Mouse (Mus musculus) limb, embryonic 15.5 days (tissue): ENCODE measurements at regions not wholly inside any gene's neighbourhood (a gene's known extent, or its start where the extent isn't known, plus 50 kb on each side); places are given as distances from the start of the nearest gene placed in this dataset.

Experiments
- ATAC-seq: fragments of 200-750 bp; cut with Nextera tagmentation; 2 replicates; pipeline ENCODE4 v1.8.0; 2017; ENCODE audit warnings: low read depth, moderate TSS enrichment; ENCODE audit not compliant: insufficient number of reproducible peaks, low FRiP score, low TSS enrichment
- H3K27ac ChIP-seq: fragments of 300-500 bp; sonication (generic); 2 replicates; pipeline ENCODE4 v1.5.1; 2015; ENCODE audit warnings: moderate library complexity, mild to moderate bottlenecking, inconsistent platforms
- H3K27me3 ChIP-seq: fragments of 300-500 bp; sonication (generic); 2 replicates; pipeline ENCODE4 v1.6.1; 2015; ENCODE audit warnings: inconsistent platforms
- H3K36me3 ChIP-seq: fragments of 300-500 bp; sonication (generic); 2 replicates; pipeline ENCODE4 v1.6.1; 2015; ENCODE audit warnings: inconsistent platforms
- H3K4me1 ChIP-seq: fragments of 300-500 bp; sonication (generic); 2 replicates; pipeline ENCODE4 v1.6.1; 2015; ENCODE audit warnings: inconsistent platforms
- H3K4me2 ChIP-seq: fragments of 300-500 bp; sonication (generic); 2 replicates; pipeline ENCODE4 v1.6.1; 2015; ENCODE audit warnings: mild to moderate bottlenecking, inconsistent platforms
- H3K4me3 ChIP-seq: fragments of 300-500 bp; sonication (generic); 2 replicates; pipeline ENCODE4 v1.5.1; 2015; ENCODE audit warnings: mild to moderate bottlenecking, inconsistent platforms
- H3K9ac ChIP-seq: fragments of 300-500 bp; sonication (generic); 2 replicates; pipeline ENCODE4 v1.6.1; 2015; ENCODE audit warnings: inconsistent platforms
- H3K9me3 ChIP-seq: fragments of 300-500 bp; sonication (generic); 2 replicates; pipeline ENCODE4 v1.6.1; 2016; ENCODE audit warnings: inconsistent platforms
- WGBS: fragments of 180-500 bp; shearing (Covaris S2); methylation state at CpG from one replicate; pipeline ENCODE4 v1.1.7; 2015; 5-methylcytosine and 5-hydroxymethylcytosine counted together

DNA sequence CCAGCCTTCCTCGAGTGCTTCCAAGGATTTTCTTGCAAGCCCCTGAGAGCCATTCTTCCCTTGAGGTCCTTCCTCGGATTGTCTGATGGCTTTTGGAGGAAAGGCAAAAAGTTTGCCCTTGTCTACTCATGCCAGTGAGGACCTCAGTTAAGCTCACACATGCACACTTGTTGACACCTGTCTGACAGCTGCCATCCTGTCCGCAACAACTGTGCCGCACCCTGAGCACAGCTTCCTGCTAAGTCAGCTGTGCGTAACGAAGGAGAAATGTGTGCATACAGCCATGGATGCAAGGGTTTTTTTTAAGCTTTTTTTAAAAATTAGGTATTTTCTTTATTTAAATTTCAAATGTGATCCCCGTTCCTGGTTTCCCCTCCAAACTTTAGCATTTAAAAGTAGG lies 293.8 kb downstream of the Adgrl2 start:
- Histone ChIP-seq H3K9ac (no peak overlapping the region), H3K9me3 (no peaks in the 10 kb centered on the region), H3K27ac (no peak overlapping the region), H3K27me3 (no peaks in the 10 kb centered on the region), H3K4me3 (no peak overlapping the region), H3K36me3 (no peaks in the 10 kb centered on the region), H3K4me2 (no peak overlapping the region), H3K4me1 (no peaks in the 10 kb centered on the region)
- no peak for ATAC-seq
- WGBS: 66% methylated on average over 7 of the region's 7 CpGs

DNA sequence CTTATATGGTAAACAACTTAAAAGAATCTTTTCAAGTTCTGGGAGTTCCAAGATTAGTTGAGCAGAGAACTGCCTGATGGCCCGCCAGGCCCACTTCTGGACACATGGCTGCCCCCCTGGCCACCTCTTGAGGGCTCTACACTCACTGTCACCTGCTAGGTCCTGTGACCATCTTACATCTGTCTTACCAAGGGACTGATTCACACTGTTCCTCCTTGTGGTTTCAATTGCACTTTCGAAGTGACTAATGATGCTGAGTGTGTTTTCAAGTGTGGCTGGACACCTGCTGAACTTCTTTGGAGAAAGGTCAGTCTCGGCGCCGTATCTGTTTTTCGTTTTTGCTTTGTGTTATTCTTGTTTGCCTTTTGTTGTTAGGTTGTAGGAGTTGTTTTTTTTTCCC lies 294.9 kb downstream of the Adgrl2 start:
- 83% methylated on average over 6 of the region's 6 CpGs for WGBS
- Histone ChIP-seq H3K9ac (no peak overlapping the region), H3K27ac (no peak overlapping the region), H3K4me2 (no peak overlapping the region), H3K36me3 (no peaks in the 10 kb centered on the region), H3K4me1 (no peaks in the 10 kb centered on the region), H3K9me3 (no peaks in the 10 kb centered on the region), H3K4me3 (no peak overlapping the region), H3K27me3 (no peaks in the 10 kb centered on the region)
- ATAC-seq: no peak

DNA sequence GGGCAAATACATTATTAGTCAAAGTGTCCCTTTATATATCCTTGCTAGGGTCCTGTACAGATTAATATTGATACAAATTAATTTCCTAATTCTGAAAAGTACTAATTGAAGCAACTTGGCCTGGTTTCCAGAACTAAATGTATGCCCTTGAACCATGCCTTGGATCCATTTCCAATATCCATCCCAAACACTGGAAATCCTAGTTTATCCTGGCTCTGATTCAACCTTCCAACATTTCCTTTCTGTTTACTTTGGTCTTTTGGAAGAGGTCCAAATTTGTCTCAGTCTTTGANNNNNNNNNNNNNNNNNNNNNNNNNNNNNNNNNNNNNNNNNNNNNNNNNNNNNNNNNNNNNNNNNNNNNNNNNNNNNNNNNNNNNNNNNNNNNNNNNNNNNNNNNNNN lies 307.2 kb downstream of the Adgrl2 start:
- peaks cover 2% of the 10 kb centered on the region; the same call in 1 of the 2 replicates for H3K4me1 ChIP-seq
- H3K27ac ChIP-seq: no peak overlapping the region
- H3K4me2 ChIP-seq: no peak overlapping the region
- ATAC-seq: no peak
- no peaks in the 10 kb centered on the region for H3K9me3 ChIP-seq
- H3K4me3 ChIP-seq: no peak overlapping the region
- H3K27me3 ChIP-seq: no peaks in the 10 kb centered on the region
- H3K9ac ChIP-seq: no peak overlapping the region
- no peaks in the 10 kb centered on the region for H3K36me3 ChIP-seq

DNA sequence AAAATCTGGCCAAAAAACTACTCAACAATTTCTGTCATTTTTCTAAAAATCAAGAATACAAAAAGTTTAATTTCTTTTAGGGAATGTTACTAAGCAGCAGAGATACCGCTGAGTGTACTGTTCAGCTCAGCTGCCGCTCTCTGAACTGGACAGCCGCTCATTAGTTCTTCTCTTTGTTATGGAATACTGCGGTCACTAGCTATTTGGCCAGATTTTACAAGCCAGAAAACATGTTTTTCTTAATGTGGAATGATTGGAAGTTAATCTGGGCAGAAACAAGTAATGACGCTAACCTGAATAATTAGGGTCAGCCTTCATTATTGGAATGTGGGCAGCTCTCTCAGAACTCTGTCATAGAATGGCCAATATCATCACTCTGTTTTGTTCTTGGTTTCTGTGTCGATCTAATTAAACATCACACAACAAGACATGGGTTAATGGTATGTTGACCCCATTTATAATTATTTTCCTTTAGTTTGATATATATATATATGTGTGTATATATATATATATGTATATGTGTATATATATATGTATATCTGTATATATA lies 307.8 kb downstream of the Adgrl2 start:
- Histone ChIP-seq H3K9ac (no peak overlapping the region), H3K4me1 (peaks cover 2% of the 10 kb centered on the region; the same call in 1 of the 2 replicates), H3K36me3 (no peaks in the 10 kb centered on the region), H3K27me3 (no peaks in the 10 kb centered on the region), H3K4me3 (no peak overlapping the region), H3K4me2 (no peak overlapping the region), H3K9me3 (no peaks in the 10 kb centered on the region), H3K27ac (no peak overlapping the region)
- no peak for ATAC-seq
- 75% methylated on average over 6 of the region's 6 CpGs for WGBS

DNA sequence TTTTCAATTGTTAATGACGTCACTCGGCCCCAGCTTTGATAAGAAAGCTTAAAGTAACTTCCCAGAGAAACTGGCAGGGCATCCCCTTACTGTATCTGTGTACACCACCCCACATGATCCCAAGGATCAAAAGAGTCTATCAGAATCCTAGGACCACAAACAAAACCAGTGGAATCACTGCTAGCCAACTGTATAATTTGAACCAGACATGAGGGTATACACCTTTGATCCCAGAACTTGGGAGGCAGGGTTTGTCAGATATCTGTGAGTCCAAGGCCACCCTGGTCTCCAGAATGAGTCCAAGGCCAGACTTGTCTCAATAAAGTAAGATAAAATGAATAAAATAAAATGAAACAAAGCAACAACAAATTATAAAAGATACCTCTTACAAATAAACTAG lies 309.2 kb downstream of the Adgrl2 start:
- ATAC-seq: no peak
- Histone ChIP-seq H3K36me3 (no peaks in the 10 kb centered on the region), H3K27me3 (no peaks in the 10 kb centered on the region), H3K4me3 (no peak overlapping the region), H3K4me2 (no peak overlapping the region), H3K27ac (no peak overlapping the region), H3K4me1 (peaks cover 2% of the 10 kb centered on the region; the same call in 1 of the 2 replicates), H3K9ac (no peak overlapping the region), H3K9me3 (no peaks in the 10 kb centered on the region)
- WGBS: 60% methylated on average over 2 of the region's 2 CpGs

DNA sequence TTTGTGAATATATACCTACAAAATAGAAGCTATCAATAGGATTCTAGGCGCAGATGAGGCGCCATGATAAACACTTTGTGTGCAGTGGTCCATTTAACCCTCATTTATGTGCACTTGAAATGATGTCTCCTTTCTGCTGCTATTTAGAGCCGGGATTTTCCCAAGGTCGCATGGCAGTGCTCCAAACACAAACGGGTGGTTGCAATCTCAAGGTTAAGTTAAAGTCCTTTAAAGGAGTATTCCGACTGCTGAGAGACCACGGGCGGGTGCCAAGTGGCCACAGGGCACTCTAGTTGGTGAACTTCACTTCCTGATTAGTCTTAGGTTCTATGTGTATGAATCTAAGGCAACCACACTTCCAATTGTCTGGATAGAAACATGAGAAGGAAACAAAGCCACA lies 309.6 kb downstream of the Adgrl2 start:
- H3K9me3 ChIP-seq: no peaks in the 10 kb centered on the region
- H3K36me3 ChIP-seq: no peaks in the 10 kb centered on the region
- H3K27ac ChIP-seq: no peak overlapping the region
- WGBS: 63% methylated on average over 8 of the region's 8 CpGs
- no peak overlapping the region for H3K9ac ChIP-seq
- H3K4me1 ChIP-seq: peaks cover 2% of the 10 kb centered on the region; the same call in 1 of the 2 replicates
- H3K27me3 ChIP-seq: no peaks in the 10 kb centered on the region
- no peak for ATAC-seq
- H3K4me3 ChIP-seq: no peak overlapping the region
- no peak overlapping the region for H3K4me2 ChIP-seq

DNA sequence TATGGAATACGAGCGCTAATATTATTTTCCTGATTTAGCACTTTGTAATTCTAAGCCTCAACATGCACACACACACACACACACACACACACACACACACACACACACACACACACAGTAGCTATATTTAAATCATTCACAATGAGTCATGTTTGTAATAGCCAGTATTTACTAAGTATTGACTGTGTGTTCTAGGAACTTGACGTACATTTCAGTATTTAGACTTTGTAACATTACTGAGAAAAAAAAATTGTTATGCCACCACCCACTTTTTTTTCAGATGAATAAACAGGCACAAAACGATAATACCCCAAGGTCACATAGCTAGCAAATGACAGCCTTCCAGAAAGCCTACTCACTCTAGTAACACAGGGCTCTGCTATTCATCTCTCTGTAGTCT lies 310.3 kb downstream of the Adgrl2 start:
- Histone ChIP-seq H3K4me2 (no peak overlapping the region), H3K9me3 (no peaks in the 10 kb centered on the region), H3K27ac (no peak overlapping the region), H3K36me3 (no peaks in the 10 kb centered on the region), H3K27me3 (no peaks in the 10 kb centered on the region), H3K4me3 (no peak overlapping the region), H3K9ac (no peak overlapping the region), H3K4me1 (peaks cover 2% of the 10 kb centered on the region; the same call in 1 of the 2 replicates)
- ATAC-seq: no peak
- 91% methylated on average over 4 of the region's 4 CpGs for WGBS

DNA sequence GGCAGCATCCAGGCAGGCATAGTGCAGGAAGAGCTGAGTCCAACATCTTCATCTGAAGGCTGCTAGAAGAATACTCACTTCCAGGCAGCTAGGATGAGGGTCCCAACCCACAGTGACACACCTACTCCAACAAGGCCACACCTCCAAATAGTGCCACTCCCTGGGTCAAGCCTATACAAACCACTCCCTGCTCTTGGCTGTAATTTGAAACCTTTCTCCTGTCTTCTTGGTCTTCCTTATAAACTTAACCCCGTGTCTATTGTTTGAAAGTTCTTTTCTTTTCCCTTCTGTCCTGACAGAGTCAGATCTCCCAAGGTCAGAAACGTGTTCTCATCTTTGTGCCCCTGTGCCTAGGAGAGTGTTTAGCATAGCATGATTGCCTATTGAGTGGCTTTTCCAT lies 311.2 kb downstream of the Adgrl2 start:
- Histone ChIP-seq H3K9me3 (no peaks in the 10 kb centered on the region), H3K4me1 (peaks cover 2% of the 10 kb centered on the region; the same call in 1 of the 2 replicates), H3K36me3 (no peaks in the 10 kb centered on the region), H3K4me3 (no peak overlapping the region), H3K4me2 (no peak overlapping the region), H3K27ac (no peak overlapping the region), H3K9ac (no peak overlapping the region), H3K27me3 (no peaks in the 10 kb centered on the region)
- no peak for ATAC-seq
- WGBS: 60% methylated on average over 2 of the region's 2 CpGs

DNA sequence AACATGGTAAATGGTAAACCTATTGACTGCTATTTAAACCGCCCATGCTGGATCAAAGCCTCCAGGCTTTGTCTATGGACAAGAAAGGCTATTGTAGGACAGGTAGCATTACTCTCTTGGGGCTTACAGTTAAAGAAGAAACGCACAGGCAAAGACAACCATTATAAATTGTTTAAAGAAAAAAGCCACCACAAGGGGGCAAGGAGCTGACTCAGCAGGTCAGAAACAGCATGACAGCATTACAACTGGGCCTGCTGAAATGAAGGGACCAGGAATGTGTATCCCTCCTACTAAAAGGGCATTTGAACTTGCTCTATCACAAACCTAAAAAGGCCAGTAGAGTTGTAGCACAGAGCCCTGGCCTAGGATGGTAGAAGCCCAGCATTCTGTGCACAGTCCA lies 314.3 kb downstream of the Adgrl2 start:
- H3K4me2 ChIP-seq: no peak overlapping the region
- H3K36me3 ChIP-seq: no peaks in the 10 kb centered on the region
- ATAC-seq: no peak
- no peak overlapping the region for H3K27ac ChIP-seq
- H3K4me3 ChIP-seq: no peak overlapping the region
- 68% methylated on average over 2 of the region's 2 CpGs for WGBS
- no peak overlapping the region for H3K9ac ChIP-seq
- no peaks in the 10 kb centered on the region for H3K4me1 ChIP-seq
- H3K9me3 ChIP-seq: no peaks in the 10 kb centered on the region
- no peaks in the 10 kb centered on the region for H3K27me3 ChIP-seq

DNA sequence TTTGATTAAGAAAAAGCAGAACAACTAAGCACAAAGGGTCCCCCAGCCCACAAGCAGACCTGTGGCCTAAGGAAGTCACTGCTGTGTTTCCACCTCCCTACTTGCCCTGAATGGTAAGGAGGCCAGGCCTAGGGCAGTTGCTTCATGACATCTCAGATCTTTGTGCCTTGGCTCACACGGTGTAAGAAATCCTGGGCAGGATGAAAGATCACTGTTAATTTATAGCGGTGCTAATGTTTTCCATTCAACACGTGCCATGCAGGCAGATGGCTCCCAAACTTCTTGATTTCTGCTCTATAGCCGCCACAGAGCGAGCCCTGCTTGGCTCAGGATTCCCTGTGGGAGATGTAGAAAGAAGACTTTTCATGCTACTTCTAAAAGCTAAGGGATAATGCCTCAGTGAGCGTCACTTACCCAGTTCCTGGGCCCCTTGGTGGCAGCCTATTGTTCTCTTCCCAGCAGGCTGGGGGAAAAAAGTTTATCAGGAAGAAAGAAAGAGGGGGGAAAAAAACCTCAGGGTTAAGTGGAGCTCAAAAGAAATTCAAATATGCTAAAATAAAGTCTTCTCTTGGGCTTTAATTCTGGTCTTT lies 327.4 kb downstream of the Adgrl2 start:
- Histone ChIP-seq H3K27me3 (no peaks in the 10 kb centered on the region), H3K4me2 (no peak overlapping the region), H3K9ac (no peak overlapping the region), H3K9me3 (no peaks in the 10 kb centered on the region), H3K4me3 (no peak overlapping the region), H3K4me1 (no peaks in the 10 kb centered on the region), H3K27ac (no peak overlapping the region), H3K36me3 (no peaks in the 10 kb centered on the region)
- no peak for ATAC-seq
- 34% methylated on average over 6 of the region's 6 CpGs for WGBS

DNA sequence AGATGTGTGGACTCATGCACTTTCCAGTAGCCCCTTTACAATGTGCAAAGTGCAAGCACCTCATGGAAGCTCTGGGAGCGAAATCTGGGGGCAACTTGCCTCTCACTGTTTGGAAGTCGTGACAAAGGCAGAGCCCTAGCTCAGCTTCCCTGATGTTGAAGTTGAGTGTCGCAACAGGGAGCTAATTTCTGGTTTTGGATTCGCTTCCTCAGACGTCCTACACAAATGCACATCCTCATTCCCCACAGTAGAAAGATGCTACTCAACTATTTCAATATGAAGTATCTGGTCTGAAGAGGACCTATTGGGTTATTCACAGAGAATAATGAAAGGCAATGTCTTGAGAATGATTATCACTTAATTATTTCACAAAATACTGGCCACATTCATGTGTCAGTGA lies 331.3 kb downstream of the Adgrl2 start:
- Histone ChIP-seq H3K36me3 (no peaks in the 10 kb centered on the region), H3K4me2 (no peak overlapping the region), H3K27ac (no peak overlapping the region), H3K4me3 (no peak overlapping the region), H3K27me3 (no peaks in the 10 kb centered on the region), H3K9me3 (no peaks in the 10 kb centered on the region), H3K9ac (no peak overlapping the region; the same call in 1 of the 2 replicates), H3K4me1 (no peaks in the 10 kb centered on the region; the same call in 1 of the 2 replicates)
- no peak for ATAC-seq
- 87% methylated on average over 5 of the region's 5 CpGs for WGBS

DNA sequence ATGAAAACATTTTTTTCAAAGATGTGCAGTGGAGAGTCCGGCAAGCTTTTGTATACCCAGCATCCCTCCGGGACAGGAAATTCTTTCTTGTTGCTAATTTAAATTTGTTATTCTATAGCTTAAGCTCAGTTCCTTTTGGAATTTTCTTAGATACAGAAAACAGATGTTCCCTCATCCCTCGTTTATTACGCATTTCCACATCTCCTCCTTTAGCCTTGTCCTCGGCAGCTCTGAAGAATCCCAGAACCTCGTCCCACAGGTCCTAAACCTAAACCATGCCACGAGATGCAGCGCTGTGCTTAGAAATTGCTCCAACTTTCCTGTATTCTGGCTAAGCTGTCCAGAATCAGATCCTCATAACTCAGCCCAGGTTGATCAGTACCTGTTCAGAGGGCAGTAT lies 332.0 kb downstream of the Adgrl2 start:
- H3K9me3 ChIP-seq: no peaks in the 10 kb centered on the region
- H3K4me1 ChIP-seq: no peaks in the 10 kb centered on the region; the same call in 1 of the 2 replicates
- no peak overlapping the region for H3K27ac ChIP-seq
- no peaks in the 10 kb centered on the region for H3K27me3 ChIP-seq
- no peak overlapping the region for H3K9ac ChIP-seq
- H3K36me3 ChIP-seq: no peaks in the 10 kb centered on the region
- no peak overlapping the region for H3K4me2 ChIP-seq
- H3K4me3 ChIP-seq: no peak overlapping the region
- WGBS: 47% methylated on average over 8 of the region's 8 CpGs
- no peak for ATAC-seq

DNA sequence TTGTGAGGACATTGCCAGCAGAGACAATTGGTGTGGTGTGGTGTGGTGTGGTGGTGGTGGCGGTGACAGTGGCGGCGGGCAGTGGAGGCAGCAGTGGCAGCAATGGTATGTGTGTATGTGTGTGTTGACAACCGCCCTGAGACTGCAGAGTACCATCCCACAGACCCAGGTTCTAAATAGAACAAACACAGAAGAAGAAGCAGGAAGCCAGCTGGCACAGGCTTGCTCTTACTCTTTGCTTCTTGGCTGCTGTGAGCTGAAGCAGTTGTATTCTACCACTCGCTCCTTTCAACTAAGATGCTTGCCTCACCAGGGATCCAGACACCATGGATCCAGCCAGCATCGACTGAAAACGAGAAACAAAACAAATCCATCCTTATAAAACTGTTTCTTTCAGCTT lies 334.2 kb downstream of the Adgrl2 start:
- Histone ChIP-seq H3K36me3 (no peaks in the 10 kb centered on the region), H3K4me1 (no peaks in the 10 kb centered on the region; the same call in 1 of the 2 replicates), H3K27me3 (no peaks in the 10 kb centered on the region), H3K4me2 (no peak overlapping the region), H3K27ac (no peak overlapping the region), H3K9ac (no peak overlapping the region), H3K9me3 (no peaks in the 10 kb centered on the region), H3K4me3 (no peak overlapping the region)
- 66% methylated on average over 7 of the region's 7 CpGs for WGBS
- no peak for ATAC-seq
